Mouse (Mus musculus): Measurements from ENCODE around the gene Prdx2. TPM values are rescaled to one million over a fixed set of nuclear protein-coding genes. Genes with fewer than 3 reads are reported as not detected.

Gene Prdx2
- total RNA-seq (2021): 100 to 1,000 TPM; 417 to 431 TPM
- long read RNA-seq, experiment 1, transcript Prdx2-201 (6 exons, 1,500 nt): major isoform, 277 of 381 reads
- long read RNA-seq, experiment 1, transcript Prdx2-203 (6 exons, 1,612 nt): minor isoform, 28 of 381 reads
- long read RNA-seq, experiment 1, partial matches to known transcripts: 58 of 381 reads
- long read RNA-seq, experiment 1, other reads (novel, unspliced or antisense): 14 of 381 reads
- long read RNA-seq, experiment 2, transcript Prdx2-203 (6 exons, 1,612 nt): minor isoform, 45 of 848 reads
- long read RNA-seq, experiment 2, transcript Prdx2-208 (5 exons, 1,175 nt): minor isoform, 8 of 848 reads
- long read RNA-seq, experiment 2, transcript Prdx2-201 (6 exons, 1,500 nt): major isoform, 542 of 848 reads
- long read RNA-seq, experiment 2, partial matches to known transcripts: 224 of 848 reads
- long read RNA-seq, experiment 2, other reads (novel, unspliced or antisense): 27 of 848 reads

- DNase-seq (ENCODE audit: low spot score in 2 of 2): peak; percentile 68 to 79
Observed at GRCm38 (mm10) chr8:84969241-84970134, at the start of gene Prdx2, which contains the start of the genes Gm49661 and Rnaseh2a. TSS of gene Prdx2 (plus strand) at chr8:84969587. TSS of gene Gm49661 (minus strand) at chr8:84969433. TSS of gene Rnaseh2a (minus strand) at chr8:84969767.

- DNase-seq (ENCODE audit: low spot score in 2 of 2): no peak
Observed at GRCm38 (mm10) chr8:84921596-84921995, 47.8 kb upstream of the Prdx2 start.

GRCm38 (mm10) chr8:84925557-84925956 is 43.8 kb upstream of the Prdx2 start:
- no peak for DNase-seq (ENCODE audit: low spot score in 2 of 2)

- no peak for DNase-seq (ENCODE audit: low spot score in 2 of 2)
Observed at GRCm38 (mm10) chr8:84927513-84927912, 41.9 kb upstream of the Prdx2 start.

- peak; percentile 70 to 71 for DNase-seq (ENCODE audit: low spot score in 2 of 2)
Observed at GRCm38 (mm10) chr8:84928456-84929306, 40.7 kb upstream of the Prdx2 start.

GRCm38 (mm10) chr8:84930582-84930981 is 38.8 kb upstream of the Prdx2 start:
- no peak for DNase-seq (ENCODE audit: low spot score in 2 of 2)

GRCm38 (mm10) chr8:84933767-84934559 is 35.4 kb upstream of the Prdx2 start:
- no peak for DNase-seq (ENCODE audit: low spot score in 2 of 2)

GRCm38 (mm10) chr8:84934860-84935259 is 34.5 kb upstream of the Prdx2 start:
- no peak for DNase-seq (ENCODE audit: low spot score in 2 of 2)

GRCm38 (mm10) chr8:84935489-84935888 is 33.9 kb upstream of the Prdx2 start:
- no peak for DNase-seq (ENCODE audit: low spot score in 2 of 2)

- peak in 1 of 2 experiments; percentile 24 for DNase-seq (ENCODE audit: low spot score in 2 of 2)
Observed at GRCm38 (mm10) chr8:84936041-84936961, 33.1 kb upstream of the Prdx2 start.

- DNase-seq (ENCODE audit: low spot score in 2 of 2): peak; percentile 63 to 68
Observed at GRCm38 (mm10) chr8:84936962-84937546, 32.3 kb upstream of the Prdx2 start, which contains the start of gene Mast1. TSS of gene Mast1 (minus strand) at chr8:84937359.

GRCm38 (mm10) chr8:84937620-84938485 is 31.5 kb upstream of the Prdx2 start:
- no peak for DNase-seq (ENCODE audit: low spot score in 2 of 2)

GRCm38 (mm10) chr8:84943699-84944098 is 25.7 kb upstream of the Prdx2 start:
- no peak for DNase-seq (ENCODE audit: low spot score in 2 of 2)

GRCm38 (mm10) chr8:84944478-84945160 is 24.8 kb upstream of the Prdx2 start:
- DNase-seq (ENCODE audit: low spot score in 2 of 2): peak in 1 of 2 experiments; percentile 51

GRCm38 (mm10) chr8:84945235-84945632 is 24.2 kb upstream of the Prdx2 start:
- peak in 1 of 2 experiments; percentile 45 for DNase-seq (ENCODE audit: low spot score in 2 of 2)

- DNase-seq (ENCODE audit: low spot score in 2 of 2): peak in 1 of 2 experiments; percentile 47
Observed at GRCm38 (mm10) chr8:84945633-84946527, 23.5 kb upstream of the Prdx2 start.

Measured in layer of hippocampus, postnatal 14 days (tissue).